ENCODE assay signal across 8 mouse cellular contexts in genomic region chr10:80687850-80688249, GRCm38 (mm10). TPM values are rescaled to one million over a fixed set of nuclear protein-coding genes. Genes with fewer than 3 reads are reported as not detected.
DNase-seq lines count a peak whose midpoint lies in the region; ATAC-seq and TF ChIP-seq lines count a peak whose summit lies in the region.

No protein-coding gene starts in this region.

- peaks cover 27% of the 10 kb centered on the region for H3K36me3 ChIP-seq in kidney, postnatal 0 days (ENCODE audit: insufficient read depth, low read length)
- peaks cover 43% of the 10 kb centered on the region for H3K36me3 ChIP-seq in stomach, embryonic 15.5 days

- no peak overlapping the region for H3K4me2 ChIP-seq in kidney, postnatal 0 days (ENCODE audit: low read length)
- H3K4me2 ChIP-seq in stomach, embryonic 15.5 days: no peak overlapping the region

- DNase-seq in frontal cortex, postnatal 25 days (ENCODE audit: low spot score in 2 of 2): no peak
- DNase-seq in CD8-positive naive resting alpha-beta T cell, adult 2 months (ENCODE audit: low read depth in 2 of 2, low spot score in 2 of 2): peak; percentile 59 to 69
- DNase-seq in cerebellum, adult 18-20 months: peak; percentile 78 to 82
- peak; percentile 60 for DNase-seq in gastrocnemius, postnatal 25 days
- DNase-seq in kidney, postnatal 0 days (ENCODE audit: low spot score): peak; percentile 90
- peak; percentile 90 for DNase-seq in lung, postnatal 10 days

- no peak overlapping the region for H3K9ac ChIP-seq in kidney, postnatal 0 days (ENCODE audit: low read depth, low read length)
- no peak overlapping the region for H3K9ac ChIP-seq in stomach, embryonic 15.5 days

- 17% methylated on average over 5 of the region's 5 CpGs for WGBS in kidney, postnatal 0 days
- WGBS in stomach, embryonic 15.5 days: 35% methylated on average over 5 of the region's 5 CpGs

- peak; percentile 82 for TF ChIP-seq CTCF in kidney, postnatal 0 days (IDR thresholded peaks at IDR 0.05; ENCODE audit: low read depth)

- no peaks in the 10 kb centered on the region for H3K4me1 ChIP-seq in kidney, postnatal 0 days (replicated peaks; ENCODE audit: insufficient read depth, low read length)
- H3K4me1 ChIP-seq in stomach, embryonic 15.5 days: no peaks in the 10 kb centered on the region

- H3K27me3 ChIP-seq in kidney, postnatal 0 days (ENCODE audit: insufficient read depth, low read length): no peaks in the 10 kb centered on the region
- no peaks in the 10 kb centered on the region for H3K27me3 ChIP-seq in stomach, embryonic 15.5 days (replicated peaks)

- no peaks in the 10 kb centered on the region for H3K9me3 ChIP-seq in kidney, postnatal 0 days (replicated peaks; ENCODE audit: low read length)
- no peaks in the 10 kb centered on the region for H3K9me3 ChIP-seq in stomach, embryonic 15.5 days

- ATAC-seq in frontal cortex, adult (ENCODE audit: low TSS enrichment): peak; percentile 75; the same call in 1 of the 2 replicates
- ATAC-seq in kidney, postnatal 0 days (replicated peaks; ENCODE audit: low FRiP score, low read depth): peak; percentile 75; the same call in 1 of the 2 replicates
- ATAC-seq in stomach, embryonic 15.5 days (ENCODE audit: insufficient read depth, low FRiP score, low read depth): peak; percentile 60; the same call in 1 of the 2 replicates

- no peak overlapping the region for H3K4me3 ChIP-seq in kidney, postnatal 0 days (replicated peaks; ENCODE audit: low read depth, low read length)
- H3K4me3 ChIP-seq in stomach, embryonic 15.5 days (replicated peaks): no peak overlapping the region

- no peak overlapping the region for H3K27ac ChIP-seq in kidney, postnatal 0 days
- H3K27ac ChIP-seq in stomach, embryonic 15.5 days: no peak overlapping the region

RNA-seq across cellular contexts. Expression of gene Mknk2, which starts 9.9 kb away (rescaled TPM):
- total RNA-seq in gastrocnemius, postnatal 25 days (2021): 100 to 1,000 TPM; 243 to 270 TPM
- 75.8 and 85.5 TPM in 2 replicates for polyA plus RNA-seq in kidney, postnatal 0 days (2015; fragmentation: Nextera tagmentation; extraction: Ambion mirVana)
- 83.9 and 86.3 TPM in 2 replicates for polyA plus RNA-seq in stomach, embryonic 15.5 days (2015; fragmentation: Nextera tagmentation; extraction: Ambion mirVana)

RNA-seq across cellular contexts. Expression of gene Mob3a, which starts 13.9 kb away (rescaled TPM):
- 1 to 10 TPM; 5.7 to 6.8 TPM for total RNA-seq in gastrocnemius, postnatal 25 days (2021)
- 22.3 and 26.7 TPM in 2 replicates for polyA plus RNA-seq in kidney, postnatal 0 days (2015; fragmentation: Nextera tagmentation; extraction: Ambion mirVana)
- polyA plus RNA-seq in stomach, embryonic 15.5 days (2015; fragmentation: Nextera tagmentation; extraction: Ambion mirVana): 46.2 and 47.5 TPM in 2 replicates

RNA-seq across cellular contexts. Expression of gene Izumo4, which starts 14.1 kb away (rescaled TPM):
- total RNA-seq in gastrocnemius, postnatal 25 days (2021): 1 to 10 TPM; 2.4 to 3.8 TPM
- 22.4 and 24.5 TPM in 2 replicates for polyA plus RNA-seq in kidney, postnatal 0 days (2015; fragmentation: Nextera tagmentation; extraction: Ambion mirVana)
- polyA plus RNA-seq in stomach, embryonic 15.5 days (2015; fragmentation: Nextera tagmentation; extraction: Ambion mirVana): 27.1 and 32.0 TPM in 2 replicates

RNA-seq across cellular contexts. Expression of gene Btbd2, which starts 31.0 kb away (rescaled TPM):
- 10 to 100 TPM; 30.5 to 31.4 TPM for total RNA-seq in gastrocnemius, postnatal 25 days (2021)
- 62.7 and 64.5 TPM in 2 replicates for polyA plus RNA-seq in kidney, postnatal 0 days (2015; fragmentation: Nextera tagmentation; extraction: Ambion mirVana)
- 70.1 and 72.2 TPM in 2 replicates for polyA plus RNA-seq in stomach, embryonic 15.5 days (2015; fragmentation: Nextera tagmentation; extraction: Ambion mirVana)

RNA-seq across cellular contexts. Expression of gene Ap3d1, which starts 54.2 kb away (rescaled TPM):
- 10 to 100 TPM; 22.1 to 25.0 TPM for total RNA-seq in gastrocnemius, postnatal 25 days (2021)
- 54.2 and 58.3 TPM in 2 replicates for polyA plus RNA-seq in kidney, postnatal 0 days (2015; fragmentation: Nextera tagmentation; extraction: Ambion mirVana)
- 76.1 and 82.3 TPM in 2 replicates for polyA plus RNA-seq in stomach, embryonic 15.5 days (2015; fragmentation: Nextera tagmentation; extraction: Ambion mirVana)

Comparison
In these comparisons a context has a peak if more than half of its experiments do, and no peak if none do; other contexts are left out.
1. DNase-seq: peak in CD8-positive naive resting alpha-beta T cell, adult 2 months (2 of 2), cerebellum, adult 18-20 months (2 of 2), gastrocnemius, postnatal 25 days (single experiment), kidney, postnatal 0 days (single experiment) and lung, postnatal 10 days (single experiment); none in frontal cortex, postnatal 25 days (0 of 2).
2. Peak in every context shown above with its lines, with median percentiles within 50 percentile points of each other: ATAC-seq.